ENCODE assay signal across 35 mouse cellular contexts in the genomic region with DNA sequence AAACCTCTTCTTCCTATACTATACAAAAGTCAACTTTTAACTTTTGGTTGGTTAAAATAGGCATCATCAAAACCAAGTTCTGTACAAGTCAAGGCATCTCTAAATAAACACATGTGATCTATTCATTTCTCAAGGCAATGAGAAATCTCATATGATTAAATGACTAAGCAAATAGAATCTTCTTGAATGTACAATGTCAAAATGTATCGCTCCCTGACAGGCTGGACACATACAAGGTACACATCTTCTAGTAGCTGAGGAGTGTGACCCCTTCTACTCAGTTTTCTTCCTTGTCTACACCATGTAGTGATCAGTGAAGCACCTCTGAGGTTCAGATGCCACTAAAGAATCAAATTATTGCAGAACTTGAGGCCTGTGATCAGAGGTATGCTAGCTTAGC.
"Had no signal": no experiment of that assay in that cellular context is flagged by ENCODE, and none has a peak within 500 bp of the region (broad histone marks: within the 10 kb centered on the region; RNA-seq: fewer than 3 reads in every experiment).

No protein-coding gene starts in this region.

- DNase-seq: heart, postnatal 10 days; heart, postnatal 14 days; heart, postnatal 36 days; heart, postnatal 4 days; kidney, adult 11 months; kidney, adult 18-20 months; kidney, adult 2 months; kidney, adult 8-10 months; kidney, adult 9 months; kidney, postnatal 10 days; kidney, postnatal 14 days; kidney, postnatal 25 days; kidney, postnatal 36 days; kidney, postnatal 4 days; layer of hippocampus, adult 9-11 months; layer of hippocampus, postnatal 36 days had no signal

- H3K9ac ChIP-seq: heart, embryonic 12.5 days; heart, embryonic 13.5 days; heart, embryonic 15.5 days; hindbrain, embryonic 12.5 days; hindbrain, embryonic 13.5 days; hindbrain, embryonic 14.5 days; hindbrain, embryonic 15.5 days; intestine, embryonic 15.5 days; kidney, embryonic 15.5 days had no signal

- H3K27ac ChIP-seq: heart, embryonic 10.5 days; heart, embryonic 13.5 days; heart, embryonic 15.5 days; hindbrain, embryonic 10.5 days; hindbrain, embryonic 12.5 days; hindbrain, embryonic 13.5 days; hindbrain, embryonic 14.5 days; hindbrain, embryonic 15.5 days; hindbrain, postnatal 0 days; intestine, embryonic 15.5 days; kidney, embryonic 15.5 days; kidney, postnatal 0 days; layer of hippocampus, adult 2 months had no signal

- H3K9me3 ChIP-seq: heart, embryonic 10.5 days; heart, embryonic 13.5 days; heart, embryonic 15.5 days; hindbrain, embryonic 10.5 days; hindbrain, embryonic 13.5 days; hindbrain, embryonic 15.5 days; intestine, embryonic 15.5 days; kidney, embryonic 15.5 days had no signal

- H3K27me3 ChIP-seq: heart, embryonic 12.5 days; heart, embryonic 13.5 days; heart, embryonic 15.5 days; hindbrain, embryonic 12.5 days; hindbrain, embryonic 13.5 days; hindbrain, embryonic 15.5 days; intestine, embryonic 15.5 days; kidney, embryonic 15.5 days had no signal

- H3K4me3 ChIP-seq: heart, embryonic 10.5 days; heart, embryonic 12.5 days; heart, embryonic 13.5 days; heart, embryonic 15.5 days; hindbrain, embryonic 10.5 days; hindbrain, embryonic 12.5 days; hindbrain, embryonic 13.5 days; hindbrain, embryonic 15.5 days; intestine, embryonic 15.5 days; kidney, embryonic 15.5 days; layer of hippocampus, adult 2 months had no signal

- H3K4me1 ChIP-seq: heart, embryonic 10.5 days; heart, embryonic 12.5 days; heart, embryonic 13.5 days; heart, embryonic 15.5 days; hindbrain, embryonic 10.5 days; hindbrain, embryonic 12.5 days; hindbrain, embryonic 13.5 days; hindbrain, embryonic 15.5 days; intestine, embryonic 15.5 days; kidney, embryonic 15.5 days had no signal

- H3K36me3 ChIP-seq: heart, embryonic 10.5 days; heart, embryonic 12.5 days; heart, embryonic 13.5 days; heart, embryonic 15.5 days; hindbrain, embryonic 10.5 days; hindbrain, embryonic 12.5 days; hindbrain, embryonic 13.5 days; hindbrain, embryonic 15.5 days; intestine, embryonic 15.5 days; kidney, embryonic 15.5 days had no signal

- ATAC-seq: hindbrain, embryonic 16.5 days; hindbrain, postnatal 0 days; inflammation-experienced regulatory T-cells, adult 6 months; intestine, embryonic 15.5 days; intestine, embryonic 16.5 days; intestine, postnatal 0 days had no signal

- H3K4me2 ChIP-seq: heart, embryonic 11.5 days; heart, embryonic 12.5 days; heart, embryonic 13.5 days; heart, embryonic 15.5 days; hindbrain, embryonic 12.5 days; hindbrain, embryonic 13.5 days; hindbrain, embryonic 14.5 days; hindbrain, embryonic 15.5 days; intestine, embryonic 15.5 days; kidney, embryonic 15.5 days had no signal
